In the genomic region with DNA sequence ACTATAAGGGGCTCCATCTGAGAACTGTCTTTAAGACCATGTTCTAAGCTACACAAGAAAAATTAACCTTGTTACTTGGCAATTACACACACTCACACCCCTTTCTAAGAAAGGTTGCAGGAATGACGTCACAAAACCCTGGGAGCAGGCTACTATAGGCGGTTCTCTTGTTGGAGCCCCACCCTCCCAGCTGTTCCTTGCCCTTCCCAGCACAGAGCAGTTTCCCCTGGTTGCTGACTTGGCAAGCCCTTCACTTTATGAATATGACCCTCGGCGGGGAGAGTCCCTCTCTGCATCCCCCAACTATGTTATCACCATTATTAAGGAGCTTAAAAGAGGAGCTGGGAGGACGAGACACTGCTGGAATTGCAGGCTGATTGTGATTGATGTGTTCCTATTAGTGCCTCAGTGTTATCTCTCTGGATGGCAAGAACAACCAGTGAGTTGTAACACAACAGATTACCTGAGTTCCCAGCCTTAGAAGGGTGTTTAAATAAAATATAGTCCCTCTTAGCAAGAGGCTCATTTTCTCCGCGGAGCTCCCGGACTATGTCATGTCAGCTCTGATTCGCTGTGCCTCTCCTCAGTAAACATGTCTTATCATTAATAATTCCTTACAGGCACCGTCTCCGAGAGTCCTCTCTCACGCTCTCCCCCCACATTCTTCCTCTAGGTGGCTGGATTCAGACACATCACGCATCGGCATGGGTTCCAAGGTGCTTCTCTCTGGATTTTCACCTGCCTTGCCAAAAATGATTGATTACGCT, we compare ENCODE assay signal across 14 mouse cellular contexts.
A peak's percentile ranks its signal among the peaks of the same experiment; 100 is the strongest.
DNase-seq lines count a peak whose midpoint lies in the region; ATAC-seq lines count a peak whose summit lies in the region.
"Had no signal": no experiment of that assay in that cellular context is flagged by ENCODE, and none has a peak within 500 bp of the region (broad histone marks: within the 10 kb centered on the region; RNA-seq: fewer than 3 reads in every experiment).

No protein-coding gene starts in this region.

- H3K4me2 ChIP-seq in midbrain, embryonic 16.5 days (ENCODE audit: low read length) = peak overlapping the region; percentile 10; the same call in 1 of the 2 replicates

- no peaks in the 10 kb centered on the region for H3K27me3 ChIP-seq in heart, embryonic 10.5 days (ENCODE audit: insufficient read depth, poor library complexity, severe bottlenecking)
- no peaks in the 10 kb centered on the region for H3K27me3 ChIP-seq in midbrain, embryonic 16.5 days (ENCODE audit: control insufficient read depth, insufficient read depth, low read depth, low read length)

- no peak overlapping the region; the same call in 1 of the 2 replicates for H3K4me3 ChIP-seq in heart, embryonic 10.5 days
- no peak overlapping the region for H3K4me3 ChIP-seq in midbrain, embryonic 16.5 days (ENCODE audit: low read depth, low read length)
- H3K4me3 ChIP-seq: erythroblast, embryonic 14.5 days had no signal

- no peaks in the 10 kb centered on the region for H3K9me3 ChIP-seq in heart, embryonic 10.5 days
- H3K9me3 ChIP-seq in midbrain, embryonic 16.5 days (replicated peaks; ENCODE audit: control insufficient read depth, low read length, poor library complexity, severe bottlenecking) = no peaks in the 10 kb centered on the region

- H3K36me3 ChIP-seq in heart, embryonic 10.5 days = no peaks in the 10 kb centered on the region
- H3K36me3 ChIP-seq in midbrain, embryonic 16.5 days (ENCODE audit: control insufficient read depth, insufficient read depth, low read length) = no peaks in the 10 kb centered on the region

- H3K27ac ChIP-seq in heart, embryonic 10.5 days = no peak overlapping the region
- no peak overlapping the region for H3K27ac ChIP-seq in midbrain, embryonic 16.5 days (ENCODE audit: low read length)

- no peak overlapping the region for H3K9ac ChIP-seq in midbrain, embryonic 16.5 days (ENCODE audit: low read depth, low read length)

- no peaks in the 10 kb centered on the region; the same call in 1 of the 2 replicates for H3K4me1 ChIP-seq in heart, embryonic 10.5 days
- H3K4me1 ChIP-seq in midbrain, embryonic 16.5 days (ENCODE audit: control insufficient read depth, insufficient read depth, low read length) = peaks cover 3% of the 10 kb centered on the region

- 44% methylated on average over 15 of the region's 15 CpGs for WGBS in heart, embryonic 10.5 days
- 55% methylated on average over 15 of the region's 15 CpGs for WGBS in midbrain, embryonic 16.5 days

- ATAC-seq in midbrain, embryonic 16.5 days = peak; percentile 59; the same call in 1 of the 2 replicates
- ATAC-seq in erythroblast, adult 5-6 weeks (replicated peaks; ENCODE audit: low FRiP score, poor library complexity, severe bottlenecking) = no peak

- peak; percentile 80 for DNase-seq in heart, adult 11 months
- DNase-seq in heart, embryonic 10.5 days (ENCODE audit: low spot score) = no peak
- peak; percentile 17 for DNase-seq in retina, postnatal 1 day
- DNase-seq in retina, embryonic 14.5 days (ENCODE audit: low spot score) = no peak
- DNase-seq in spleen, adult 18-20 months = no peak
- no peak for DNase-seq in cerebellum, adult 9-10 months
- DNase-seq: adrenal gland, postnatal 10 days; cerebellum, adult 18-20 months; kidney, postnatal 4 days; lung, adult 18-20 months; thymus, postnatal 36 days had no signal

Comparison
In these comparisons a context has a peak if more than half of its experiments do, and no peak if none do; other contexts are left out.
1. DNase-seq: peak in heart, adult 11 months (single experiment) and retina, postnatal 1 day (single experiment); none in heart, embryonic 10.5 days (single experiment), retina, embryonic 14.5 days (single experiment), spleen, adult 18-20 months (0 of 2) and cerebellum, adult 9-10 months (single experiment).